Mouse (Mus musculus): ENCODE results near the gene Alox8. TPM values are rescaled to one million over a fixed set of nuclear protein-coding genes. Genes with fewer than 3 reads are reported as not detected.

Alox8 gene
- polyA plus RNA-seq, 1 experiment: not detected

GRCm38 (mm10) chr11:69235285-69236060 lies 37.8 kb upstream of the Alox8 start:
- Histone ChIP-seq H3K36me3 (ENCODE audit: control insufficient read depth, insufficient read depth, low read length, poor library complexity, severe bottlenecking) (no peaks in the 10 kb centered on the region), H3K4me1 (ENCODE audit: control insufficient read depth, insufficient read depth, low read length) (peaks cover 3% of the 10 kb centered on the region), H3K27me3 (ENCODE audit: control insufficient read depth, insufficient read depth, low read length, poor library complexity, severe bottlenecking) (peaks cover 4% of the 10 kb centered on the region), H3K4me3 (ENCODE audit: low read depth, low read length) (peak overlapping the region; percentile 69), H3K27ac (ENCODE audit: insufficient read depth, low read length) (no peak overlapping the region), H3K9me3 (replicated peaks; ENCODE audit: control insufficient read depth, insufficient read depth, low read length, poor library complexity, severe bottlenecking) (no peaks in the 10 kb centered on the region), H3K9ac (ENCODE audit: low read depth, poor library complexity, severe bottlenecking) (peak overlapping the region; percentile 44)
- TF ChIP-seq POLR2A (IDR thresholded peaks at IDR 0.05; ENCODE audit: insufficient read depth, low read length) (no peak), EP300 (IDR thresholded peaks at IDR 0.05; ENCODE audit: insufficient read depth, low read depth, low read length) (no peak), CTCF (IDR thresholded peaks at IDR 0.05; ENCODE audit: low read depth, low read length) (peak; percentile 50)

GRCm38 (mm10) chr11:69233141-69233540 lies 35.5 kb upstream of the Alox8 start:
- Histone ChIP-seq H3K27ac (ENCODE audit: insufficient read depth, low read length) (no peak overlapping the region), H3K4me1 (ENCODE audit: control insufficient read depth, insufficient read depth, low read length) (peaks cover 3% of the 10 kb centered on the region), H3K36me3 (ENCODE audit: control insufficient read depth, insufficient read depth, low read length, poor library complexity, severe bottlenecking) (no peaks in the 10 kb centered on the region), H3K27me3 (ENCODE audit: control insufficient read depth, insufficient read depth, low read length, poor library complexity, severe bottlenecking) (peaks cover 4% of the 10 kb centered on the region), H3K9me3 (replicated peaks; ENCODE audit: control insufficient read depth, insufficient read depth, low read length, poor library complexity, severe bottlenecking) (no peaks in the 10 kb centered on the region), H3K9ac (ENCODE audit: low read depth, poor library complexity, severe bottlenecking) (no peak overlapping the region), H3K4me3 (ENCODE audit: low read depth, low read length) (no peak overlapping the region)
- TF ChIP-seq CTCF (IDR thresholded peaks at IDR 0.05; ENCODE audit: low read depth, low read length) (no peak), POLR2A (IDR thresholded peaks at IDR 0.05; ENCODE audit: insufficient read depth, low read length) (no peak), EP300 (IDR thresholded peaks at IDR 0.05; ENCODE audit: insufficient read depth, low read depth, low read length) (no peak)

- no peak overlapping the region for H3K4me3 ChIP-seq (ENCODE audit: low read depth, low read length)
- no peak overlapping the region for H3K27ac ChIP-seq (ENCODE audit: insufficient read depth, low read length)
- no peaks in the 10 kb centered on the region for H3K36me3 ChIP-seq (ENCODE audit: control insufficient read depth, insufficient read depth, low read length, poor library complexity, severe bottlenecking)
- peaks cover 3% of the 10 kb centered on the region for H3K4me1 ChIP-seq (ENCODE audit: control insufficient read depth, insufficient read depth, low read length)
- no peaks in the 10 kb centered on the region for H3K27me3 ChIP-seq (ENCODE audit: control insufficient read depth, insufficient read depth, low read length, poor library complexity, severe bottlenecking)
- TF ChIP-seq EP300 (IDR thresholded peaks at IDR 0.05; ENCODE audit: insufficient read depth, low read depth, low read length): no peak
- TF ChIP-seq CTCF (IDR thresholded peaks at IDR 0.05; ENCODE audit: low read depth, low read length): no peak
- no peak for TF ChIP-seq POLR2A (IDR thresholded peaks at IDR 0.05; ENCODE audit: insufficient read depth, low read length)
- no peaks in the 10 kb centered on the region for H3K9me3 ChIP-seq (replicated peaks; ENCODE audit: control insufficient read depth, insufficient read depth, low read length, poor library complexity, severe bottlenecking)
- H3K9ac ChIP-seq (ENCODE audit: low read depth, poor library complexity, severe bottlenecking): no peak overlapping the region
These were observed 32.8 kb upstream of the Alox8 start for GRCm38 (mm10) chr11:69230420-69230819.

- Histone ChIP-seq H3K36me3 (ENCODE audit: control insufficient read depth, insufficient read depth, low read length, poor library complexity, severe bottlenecking) (no peaks in the 10 kb centered on the region), H3K9me3 (replicated peaks; ENCODE audit: control insufficient read depth, insufficient read depth, low read length, poor library complexity, severe bottlenecking) (no peaks in the 10 kb centered on the region), H3K9ac (ENCODE audit: low read depth, poor library complexity, severe bottlenecking) (no peak overlapping the region), H3K4me3 (ENCODE audit: low read depth, low read length) (no peak overlapping the region), H3K27me3 (ENCODE audit: control insufficient read depth, insufficient read depth, low read length, poor library complexity, severe bottlenecking) (no peaks in the 10 kb centered on the region), H3K27ac (ENCODE audit: insufficient read depth, low read length) (no peak overlapping the region), H3K4me1 (ENCODE audit: control insufficient read depth, insufficient read depth, low read length) (no peaks in the 10 kb centered on the region)
- TF ChIP-seq EP300 (IDR thresholded peaks at IDR 0.05; ENCODE audit: insufficient read depth, low read depth, low read length) (no peak), POLR2A (IDR thresholded peaks at IDR 0.05; ENCODE audit: insufficient read depth, low read length) (no peak), CTCF (IDR thresholded peaks at IDR 0.05; ENCODE audit: low read depth, low read length) (no peak)
These were observed 28.1 kb upstream of the Alox8 start for GRCm38 (mm10) chr11:69225715-69226114.

- TF ChIP-seq CTCF (IDR thresholded peaks at IDR 0.05; ENCODE audit: low read depth, low read length) (no peak), POLR2A (IDR thresholded peaks at IDR 0.05; ENCODE audit: insufficient read depth, low read length) (no peak), EP300 (IDR thresholded peaks at IDR 0.05; ENCODE audit: insufficient read depth, low read depth, low read length) (no peak)
- no peak overlapping the region for H3K9ac ChIP-seq (ENCODE audit: low read depth, poor library complexity, severe bottlenecking)
- H3K27ac ChIP-seq (ENCODE audit: insufficient read depth, low read length): no peak overlapping the region
- H3K27me3 ChIP-seq (ENCODE audit: control insufficient read depth, insufficient read depth, low read length, poor library complexity, severe bottlenecking): no peaks in the 10 kb centered on the region
- no peaks in the 10 kb centered on the region for H3K4me1 ChIP-seq (ENCODE audit: control insufficient read depth, insufficient read depth, low read length)
- H3K4me3 ChIP-seq (ENCODE audit: low read depth, low read length): no peak overlapping the region
- H3K36me3 ChIP-seq (ENCODE audit: control insufficient read depth, insufficient read depth, low read length, poor library complexity, severe bottlenecking): no peaks in the 10 kb centered on the region
- H3K9me3 ChIP-seq (replicated peaks; ENCODE audit: control insufficient read depth, insufficient read depth, low read length, poor library complexity, severe bottlenecking): no peaks in the 10 kb centered on the region
These were observed 25.5 kb upstream of the Alox8 start for GRCm38 (mm10) chr11:69223101-69223500.

GRCm38 (mm10) chr11:69221070-69221469 lies 23.4 kb upstream of the Alox8 start:
- Histone ChIP-seq H3K4me1 (ENCODE audit: control insufficient read depth, insufficient read depth, low read length) (no peaks in the 10 kb centered on the region), H3K27ac (ENCODE audit: insufficient read depth, low read length) (no peak overlapping the region), H3K27me3 (ENCODE audit: control insufficient read depth, insufficient read depth, low read length, poor library complexity, severe bottlenecking) (0 out of 2 replicates have a peak, but pooled peaks cover 1% of the 10 kb centered on the region), H3K4me3 (ENCODE audit: low read depth, low read length) (no peak overlapping the region), H3K9ac (ENCODE audit: low read depth, poor library complexity, severe bottlenecking) (no peak overlapping the region), H3K9me3 (replicated peaks; ENCODE audit: control insufficient read depth, insufficient read depth, low read length, poor library complexity, severe bottlenecking) (no peaks in the 10 kb centered on the region), H3K36me3 (ENCODE audit: control insufficient read depth, insufficient read depth, low read length, poor library complexity, severe bottlenecking) (no peaks in the 10 kb centered on the region)
- TF ChIP-seq POLR2A (IDR thresholded peaks at IDR 0.05; ENCODE audit: insufficient read depth, low read length) (no peak), EP300 (IDR thresholded peaks at IDR 0.05; ENCODE audit: insufficient read depth, low read depth, low read length) (no peak), CTCF (IDR thresholded peaks at IDR 0.05; ENCODE audit: low read depth, low read length) (no peak)
